Mouse (Mus musculus): ENCODE results near the gene Tfdp2. TPM values are rescaled to one million over a fixed set of nuclear protein-coding genes. Genes with fewer than 3 reads are reported as not detected.

Tfdp2 gene
- polyA plus RNA-seq, 1 experiment = 72.5 TPM

DNA sequence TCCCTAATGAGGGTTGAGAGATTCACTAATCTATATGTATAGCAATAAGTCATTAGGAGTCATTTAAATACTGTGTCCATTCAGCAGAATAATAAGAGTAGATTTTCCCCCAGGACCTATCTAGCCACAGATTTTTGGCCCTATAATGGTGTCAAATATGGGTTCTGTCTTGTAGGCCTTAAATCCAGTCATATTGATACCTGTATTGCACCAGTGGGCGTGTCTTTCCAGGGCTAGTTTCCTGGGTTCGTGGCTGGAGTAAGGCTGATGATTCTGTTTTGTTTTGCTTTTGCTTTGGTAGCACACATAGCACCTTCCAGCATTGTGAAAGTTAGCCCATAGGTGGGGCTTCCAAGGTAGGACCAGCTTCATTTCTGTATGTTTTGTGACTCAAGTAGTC is 18.1 kb downstream of the Tfdp2 start:
- no peak overlapping the region for H3K4me3 ChIP-seq (replicated peaks; ENCODE audit: control insufficient read depth, low read depth, low read length)
- TF ChIP-seq POLR2A (IDR thresholded peaks at IDR 0.05; ENCODE audit: borderline replicate concordance, control insufficient read depth, low read depth, low read length) (no peak), CTCF (IDR thresholded peaks at IDR 0.05; ENCODE audit: control insufficient read depth, insufficient read depth, low read length) (no peak)
- no peaks in the 10 kb centered on the region for H3K4me1 ChIP-seq (ENCODE audit: control insufficient read depth, insufficient read depth, low read length)
- H3K27ac ChIP-seq (ENCODE audit: control insufficient read depth, insufficient read depth, low read depth, low read length, poor library complexity) = no peak overlapping the region
- 84% methylated on average over 2 of the region's 2 CpGs for WGBS

DNA sequence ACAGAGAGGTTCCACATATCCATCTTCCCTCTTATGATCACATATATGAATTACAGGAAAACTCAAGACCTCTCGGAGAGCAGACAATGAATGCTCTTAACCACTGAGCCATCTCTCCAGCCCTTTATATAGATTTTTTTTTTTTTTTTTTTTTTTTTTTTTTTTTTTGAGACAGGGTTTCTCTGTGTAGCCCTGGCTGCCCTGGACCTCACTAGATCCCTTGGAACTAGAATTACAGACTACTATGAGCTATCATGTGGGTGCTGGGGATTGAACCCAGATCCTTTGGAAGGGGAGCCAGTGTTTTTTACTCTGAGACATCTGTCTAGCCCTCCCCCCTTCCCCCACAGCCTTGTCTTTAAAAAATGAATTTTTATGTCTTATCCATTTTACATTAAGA is 21.2 kb downstream of the Tfdp2 start:
- TF ChIP-seq POLR2A (IDR thresholded peaks at IDR 0.05; ENCODE audit: borderline replicate concordance, control insufficient read depth, low read depth, low read length) = no peak
- no peak for TF ChIP-seq CTCF (IDR thresholded peaks at IDR 0.05; ENCODE audit: control insufficient read depth, insufficient read depth, low read length)
- no peak overlapping the region for H3K4me3 ChIP-seq (replicated peaks; ENCODE audit: control insufficient read depth, low read depth, low read length)
- WGBS = 88% methylated on average over 1 of the region's 1 CpGs
- H3K27ac ChIP-seq (ENCODE audit: control insufficient read depth, insufficient read depth, low read depth, low read length, poor library complexity) = no peak overlapping the region
- H3K4me1 ChIP-seq (ENCODE audit: control insufficient read depth, insufficient read depth, low read length) = no peaks in the 10 kb centered on the region

DNA sequence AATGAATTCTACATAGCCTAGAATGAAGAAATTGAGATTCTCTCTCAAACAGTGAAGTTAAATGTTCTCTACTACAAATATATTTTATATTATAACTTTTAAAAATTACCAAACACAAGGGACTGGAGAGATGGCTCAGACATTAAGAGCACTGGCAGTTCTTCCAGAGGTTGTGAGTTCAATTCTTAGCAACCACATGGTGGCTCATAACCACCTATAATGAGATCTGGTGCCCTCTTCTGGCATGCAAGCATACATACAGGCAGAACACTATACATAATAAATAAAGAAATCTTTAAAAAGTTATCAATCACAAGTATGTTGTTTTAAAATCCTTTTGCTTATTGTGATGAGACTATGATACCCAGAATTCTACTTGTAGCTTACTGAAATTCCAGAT is 21.7 kb downstream of the Tfdp2 start:
- no peak overlapping the region for H3K4me3 ChIP-seq (replicated peaks; ENCODE audit: control insufficient read depth, low read depth, low read length)
- TF ChIP-seq CTCF (IDR thresholded peaks at IDR 0.05; ENCODE audit: control insufficient read depth, insufficient read depth, low read length) = no peak
- TF ChIP-seq POLR2A (IDR thresholded peaks at IDR 0.05; ENCODE audit: borderline replicate concordance, control insufficient read depth, low read depth, low read length) = no peak
- H3K4me1 ChIP-seq (ENCODE audit: control insufficient read depth, insufficient read depth, low read length) = no peaks in the 10 kb centered on the region
- H3K27ac ChIP-seq (ENCODE audit: control insufficient read depth, insufficient read depth, low read depth, low read length, poor library complexity) = no peak overlapping the region

DNA sequence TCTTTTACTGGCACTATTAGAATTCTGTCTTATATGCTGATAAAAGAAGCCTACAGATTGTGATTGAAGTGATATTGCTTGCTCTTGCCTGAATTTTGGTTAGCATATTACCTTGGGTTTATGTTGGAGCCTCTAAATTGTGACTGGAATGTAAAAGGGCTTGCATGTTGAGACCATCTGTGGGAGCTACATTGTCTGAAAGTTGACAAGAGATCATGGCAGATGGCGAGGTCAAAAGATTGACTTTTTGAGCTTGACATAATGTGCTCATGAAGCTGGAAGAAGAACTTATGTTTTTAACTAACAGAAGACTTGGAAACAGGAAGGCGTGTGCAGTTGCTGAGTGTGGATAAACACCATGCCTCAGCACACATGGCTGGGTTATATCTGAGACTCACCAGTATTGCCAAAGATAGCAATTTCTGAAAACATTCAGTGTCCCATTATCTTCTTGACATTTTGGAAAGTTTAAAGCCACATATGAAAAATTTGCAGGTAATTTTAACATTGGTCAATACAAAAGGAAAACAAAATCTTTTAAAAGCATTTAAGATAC is 23.1 kb downstream of the Tfdp2 start:
- 51% methylated on average over 2 of the region's 2 CpGs for WGBS
- no peak overlapping the region for H3K4me3 ChIP-seq (replicated peaks; ENCODE audit: control insufficient read depth, low read depth, low read length)
- TF ChIP-seq CTCF (IDR thresholded peaks at IDR 0.05; ENCODE audit: control insufficient read depth, insufficient read depth, low read length) (no peak), POLR2A (IDR thresholded peaks at IDR 0.05; ENCODE audit: borderline replicate concordance, control insufficient read depth, low read depth, low read length) (no peak)
- H3K27ac ChIP-seq (ENCODE audit: control insufficient read depth, insufficient read depth, low read depth, low read length, poor library complexity) = no peak overlapping the region
- H3K4me1 ChIP-seq (ENCODE audit: control insufficient read depth, insufficient read depth, low read length) = no peaks in the 10 kb centered on the region

DNA sequence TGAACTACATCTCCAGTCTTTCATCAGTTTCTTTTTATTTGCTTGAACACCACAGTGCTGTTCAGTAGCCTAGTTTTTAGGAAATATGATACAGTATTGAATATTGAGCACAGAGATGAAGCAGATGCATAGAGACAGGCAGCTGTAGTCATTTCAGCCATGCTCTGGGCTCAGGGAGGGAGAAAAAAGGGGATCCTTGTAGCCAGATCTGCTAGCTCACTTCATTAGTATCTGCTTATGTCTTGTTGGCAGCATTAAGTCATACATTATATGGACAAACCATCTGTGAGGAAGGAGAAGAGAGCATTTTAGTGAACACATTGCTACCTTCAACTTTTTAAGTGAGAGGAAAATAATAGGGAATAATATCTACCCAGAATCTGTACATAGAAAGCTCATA is 24.3 kb downstream of the Tfdp2 start:
- no peak for TF ChIP-seq CTCF (IDR thresholded peaks at IDR 0.05; ENCODE audit: control insufficient read depth, insufficient read depth, low read length)
- TF ChIP-seq POLR2A (IDR thresholded peaks at IDR 0.05; ENCODE audit: borderline replicate concordance, control insufficient read depth, low read depth, low read length) = no peak
- H3K27ac ChIP-seq (ENCODE audit: control insufficient read depth, insufficient read depth, low read depth, low read length, poor library complexity) = no peak overlapping the region

DNA sequence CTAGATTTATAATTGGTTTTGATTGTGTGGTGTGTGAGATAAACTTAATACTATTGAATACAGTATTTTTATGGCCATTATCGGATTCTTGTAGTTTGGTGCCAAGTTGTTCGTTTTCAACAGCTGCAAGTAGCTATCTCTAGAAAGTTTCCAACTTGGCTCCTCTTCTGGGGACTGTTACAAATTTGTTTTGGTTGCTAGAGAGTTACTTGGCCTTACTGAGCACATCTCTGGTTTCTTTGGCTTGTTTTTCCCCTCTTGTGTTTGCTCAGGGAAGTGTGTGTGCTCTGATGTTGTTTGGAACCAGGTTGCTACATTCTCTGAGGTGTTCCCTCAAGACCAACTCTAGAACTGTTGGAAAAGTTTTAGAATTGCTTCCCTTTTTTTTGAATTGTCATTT is 27.2 kb downstream of the Tfdp2 start:
- H3K4me3 ChIP-seq (replicated peaks; ENCODE audit: control insufficient read depth, low read depth, low read length) = no peak overlapping the region
- whole genome bisulfite sequencing = 66% methylated on average over 2 of the region's 2 CpGs
- TF ChIP-seq CTCF (IDR thresholded peaks at IDR 0.05; ENCODE audit: control insufficient read depth, insufficient read depth, low read length) (no peak), POLR2A (IDR thresholded peaks at IDR 0.05; ENCODE audit: borderline replicate concordance, control insufficient read depth, low read depth, low read length) (no peak)
- no peaks in the 10 kb centered on the region for H3K4me1 ChIP-seq (ENCODE audit: control insufficient read depth, insufficient read depth, low read length)
- H3K27ac ChIP-seq (ENCODE audit: control insufficient read depth, insufficient read depth, low read depth, low read length, poor library complexity) = no peak overlapping the region

More for the DNA sequence above, 24.3 kb downstream of the Tfdp2 start:
- Histone ChIP-seq H3K4me3 (replicated peaks; ENCODE audit: control insufficient read depth, low read depth, low read length) (no peak overlapping the region), H3K4me1 (ENCODE audit: control insufficient read depth, insufficient read depth, low read length) (no peaks in the 10 kb centered on the region)

DNA sequence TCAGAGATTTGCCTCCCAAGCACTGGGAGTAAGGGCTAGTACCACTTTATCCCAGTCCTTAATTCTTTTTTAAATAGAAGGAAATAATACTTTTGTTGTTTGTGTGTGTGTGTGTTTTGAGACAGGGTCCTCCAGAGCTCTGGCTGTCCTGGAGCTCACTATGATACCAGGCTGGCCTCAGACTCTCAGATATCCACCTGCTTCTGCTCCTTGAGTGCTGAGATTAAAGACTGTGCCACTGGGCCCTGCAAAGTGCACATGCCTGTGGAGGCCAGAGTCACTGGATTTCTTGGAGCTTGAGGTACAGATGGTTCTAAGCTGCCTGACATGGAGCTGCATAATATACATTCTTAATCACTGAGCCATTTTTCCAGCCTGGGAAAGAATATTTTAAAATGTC is 32.2 kb downstream of the Tfdp2 start:
- TF ChIP-seq POLR2A (IDR thresholded peaks at IDR 0.05; ENCODE audit: borderline replicate concordance, control insufficient read depth, low read depth, low read length) = no peak
- no peak for TF ChIP-seq CTCF (IDR thresholded peaks at IDR 0.05; ENCODE audit: control insufficient read depth, insufficient read depth, low read length)
- H3K27ac ChIP-seq (ENCODE audit: control insufficient read depth, insufficient read depth, low read depth, low read length, poor library complexity) = no peak overlapping the region
- H3K4me3 ChIP-seq (replicated peaks; ENCODE audit: control insufficient read depth, low read depth, low read length) = no peak overlapping the region
- no peaks in the 10 kb centered on the region for H3K4me1 ChIP-seq (ENCODE audit: control insufficient read depth, insufficient read depth, low read length)

DNA sequence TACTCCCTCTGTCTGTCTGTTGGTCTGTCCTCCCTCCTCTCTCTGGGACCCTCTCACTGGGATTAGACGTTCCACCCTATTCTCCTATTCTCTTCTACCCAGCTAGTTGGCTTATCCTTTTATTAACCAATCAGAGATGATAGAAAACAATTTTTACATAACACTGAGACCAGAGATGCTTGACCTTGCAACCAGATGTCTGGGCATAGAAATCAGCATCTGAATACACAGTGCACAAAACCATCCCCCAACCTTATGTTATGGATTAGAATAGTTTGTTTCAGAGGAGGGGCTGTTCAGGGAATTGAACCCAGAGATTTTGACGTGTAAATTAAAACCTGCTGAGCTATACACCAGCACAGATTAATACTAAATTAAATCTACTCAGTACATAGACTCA is 34.2 kb downstream of the Tfdp2 start:
- Histone ChIP-seq H3K4me3 (replicated peaks; ENCODE audit: control insufficient read depth, low read depth, low read length) (no peak overlapping the region), H3K4me1 (ENCODE audit: control insufficient read depth, insufficient read depth, low read length) (no peaks in the 10 kb centered on the region), H3K27ac (ENCODE audit: control insufficient read depth, insufficient read depth, low read depth, low read length, poor library complexity) (no peak overlapping the region)
- 87% methylated on average over 2 of the region's 2 CpGs for WGBS
- TF ChIP-seq CTCF (IDR thresholded peaks at IDR 0.05; ENCODE audit: control insufficient read depth, insufficient read depth, low read length) (no peak), POLR2A (IDR thresholded peaks at IDR 0.05; ENCODE audit: borderline replicate concordance, control insufficient read depth, low read depth, low read length) (no peak)

DNA sequence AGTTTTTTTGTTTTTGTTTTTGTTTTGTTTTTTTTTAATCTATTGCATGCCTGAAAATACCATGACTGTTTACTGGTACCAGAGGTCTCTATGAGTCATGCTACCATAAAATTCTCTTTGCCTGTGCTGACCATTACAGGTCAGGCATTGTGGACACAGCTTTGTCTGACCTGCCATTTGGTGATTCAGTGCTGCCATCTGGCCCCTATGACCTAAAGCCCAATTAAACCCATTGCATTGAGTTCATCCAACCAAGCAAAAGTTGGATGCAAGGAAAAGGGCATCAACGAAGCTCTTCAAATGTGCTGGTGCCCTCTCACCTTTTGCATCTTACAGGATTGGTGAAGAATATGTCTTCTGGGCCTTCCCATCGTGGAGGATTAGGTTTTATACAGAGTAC is 39.4 kb downstream of the Tfdp2 start:
- WGBS = 80% methylated on average over 2 of the region's 2 CpGs
- H3K4me1 ChIP-seq (ENCODE audit: control insufficient read depth, insufficient read depth, low read length) = no peaks in the 10 kb centered on the region
- H3K27ac ChIP-seq (ENCODE audit: control insufficient read depth, insufficient read depth, low read depth, low read length, poor library complexity) = no peak overlapping the region
- H3K4me3 ChIP-seq (replicated peaks; ENCODE audit: control insufficient read depth, low read depth, low read length) = no peak overlapping the region
- TF ChIP-seq POLR2A (IDR thresholded peaks at IDR 0.05; ENCODE audit: borderline replicate concordance, control insufficient read depth, low read depth, low read length) (no peak), CTCF (IDR thresholded peaks at IDR 0.05; ENCODE audit: control insufficient read depth, insufficient read depth, low read length) (no peak)
